22 mouse cellular contexts compared by ENCODE assay signal in the genomic region with DNA sequence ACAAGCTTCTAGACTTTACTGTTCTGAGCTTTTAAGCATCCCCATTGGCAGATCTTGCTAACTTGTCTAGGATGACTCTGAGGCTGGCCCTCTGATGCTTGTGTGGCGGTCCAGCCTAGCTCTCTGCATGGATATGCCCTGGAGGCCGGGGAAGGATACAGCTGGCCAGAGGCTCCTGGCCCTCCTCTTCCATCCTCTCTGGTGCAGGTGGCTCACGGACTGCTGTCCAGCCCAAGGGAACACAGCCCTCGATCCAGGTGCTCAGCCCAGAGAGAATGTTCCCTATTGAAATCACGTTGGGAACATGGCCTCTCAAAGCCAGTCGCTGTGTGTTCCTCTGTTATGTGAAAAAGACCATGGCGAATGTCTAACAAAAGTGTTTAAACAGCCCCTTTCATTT. TPM values are rescaled to one million over a fixed set of nuclear protein-coding genes. Genes with fewer than 3 reads are reported as not detected.
"Had no signal": no experiment of that assay in that cellular context is flagged by ENCODE, and none has a peak within 500 bp of the region (broad histone marks: within the 10 kb centered on the region; RNA-seq: fewer than 3 reads in every experiment).

No protein-coding gene starts in this region.

- H3K4me3 ChIP-seq: limb, embryonic 12.5 days; limb, embryonic 15.5 days; midbrain, embryonic 10.5 days had no signal

- H3K4me1 ChIP-seq: limb, embryonic 12.5 days; limb, embryonic 15.5 days had no signal

- H3K9me3 ChIP-seq: limb, embryonic 12.5 days; limb, embryonic 15.5 days; midbrain, embryonic 10.5 days had no signal

- H3K27ac ChIP-seq: limb, embryonic 12.5 days; limb, embryonic 15.5 days; liver, embryonic 14.5 days; macrophage; midbrain, embryonic 10.5 days; stomach, postnatal 0 days had no signal

- DNase-seq: kidney, adult 18-20 months; kidney, adult 9 months; kidney, postnatal 14 days; kidney, postnatal 4 days; left cerebral cortex, postnatal 4 days; liver, postnatal 0 days; lung, embryonic 14.5 days; midbrain, embryonic 14.5 days; thymus, adult 2 months; thymus, postnatal 14 days; thymus, postnatal 4 days had no signal

- H3K4me2 ChIP-seq: limb, embryonic 12.5 days; limb, embryonic 15.5 days; liver, embryonic 11.5 days; lung, embryonic 14.5 days had no signal

- H3K27me3 ChIP-seq: limb, embryonic 12.5 days; limb, embryonic 15.5 days had no signal

- H3K9ac ChIP-seq: limb, embryonic 12.5 days; limb, embryonic 15.5 days; liver, embryonic 14.5 days; liver, postnatal 0 days; lung, embryonic 14.5 days had no signal

- H3K36me3 ChIP-seq: limb, embryonic 12.5 days; limb, embryonic 15.5 days; midbrain, embryonic 10.5 days had no signal

- ATAC-seq: liver, postnatal 0 days; lung, postnatal 0 days had no signal

RNA-seq across cellular contexts. Expression of gene Neurog2, which starts 27.8 kb away (rescaled TPM):
- polyA plus RNA-seq: kidney, embryonic 16.5 days; limb, embryonic 12.5 days; limb, embryonic 15.5 days; liver, embryonic 11.5 days; liver, postnatal 0 days; lung, embryonic 14.5 days; lung, postnatal 0 days; macrophage; small intestine, adult 2 months; stomach, embryonic 14.5 days; stomach, postnatal 0 days had no signal
